Comparison of ENCODE assay signal across 29 mouse cellular contexts in the genomic region with DNA sequence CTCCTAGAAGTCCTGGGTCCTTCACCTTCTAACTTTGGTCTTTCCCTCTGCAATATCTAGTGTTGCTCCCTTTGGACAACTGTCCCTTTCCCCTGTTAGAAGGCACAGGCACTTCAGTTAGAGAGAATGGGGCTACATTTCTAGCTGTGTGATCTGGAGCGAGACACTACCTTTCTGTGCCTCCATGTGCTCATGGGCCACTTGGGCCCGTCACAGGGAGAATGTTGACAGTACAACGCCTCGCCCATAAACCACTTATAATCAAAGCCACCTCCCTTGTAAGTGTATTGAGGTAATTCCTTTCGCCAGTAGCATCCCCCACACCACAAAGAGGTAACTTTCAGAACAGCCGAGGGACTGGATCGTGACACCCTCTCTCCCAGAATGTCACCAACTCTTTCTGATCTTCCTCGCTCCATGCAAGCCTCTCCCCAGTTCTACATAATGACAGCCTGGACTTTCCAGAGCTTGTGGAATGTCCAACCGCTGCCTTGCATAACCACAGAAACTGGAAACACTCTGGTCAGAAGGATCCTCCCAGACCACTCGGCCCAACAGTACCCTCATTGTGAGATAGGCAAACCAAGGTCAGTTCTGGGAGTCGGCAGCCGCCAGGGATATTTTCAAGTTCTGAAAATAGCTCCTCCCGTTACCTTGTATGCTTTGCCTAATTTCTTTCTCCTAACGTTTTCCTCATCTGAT. TPM values are rescaled to one million over a fixed set of nuclear protein-coding genes. Genes with fewer than 3 reads are reported as not detected.
DNase-seq lines count a peak whose midpoint lies in the region; ATAC-seq and TF ChIP-seq lines count a peak whose summit lies in the region.
"Had no signal": no experiment of that assay in that cellular context is flagged by ENCODE, and none has a peak within 500 bp of the region (broad histone marks: within the 10 kb centered on the region; RNA-seq: fewer than 3 reads in every experiment).

No protein-coding gene starts in this region.

- no peaks in the 10 kb centered on the region for H3K36me3 ChIP-seq in heart, embryonic 14.5 days (ENCODE audit: control insufficient read depth, insufficient read depth, low read length)
- no peaks in the 10 kb centered on the region for H3K36me3 ChIP-seq in lung, embryonic 16.5 days (ENCODE audit: control insufficient read depth, insufficient read depth, low read length)
- H3K36me3 ChIP-seq in limb, embryonic 15.5 days = no peaks in the 10 kb centered on the region
- H3K36me3 ChIP-seq in stomach, postnatal 0 days (ENCODE audit: control insufficient read depth, insufficient read depth, low read length) = no peaks in the 10 kb centered on the region
- H3K36me3 ChIP-seq: limb, embryonic 13.5 days; stomach, embryonic 15.5 days had no signal

- intact Hi-C loops in heart, postnatal 14 days (cut with DNase I) = no loop called here

- H3K4me1 ChIP-seq in heart, embryonic 14.5 days (ENCODE audit: control insufficient read depth in 2 of 2, insufficient read depth in 2 of 2, low read length in 2 of 2) = peaks cover 32 to 44% of the 10 kb centered on the region in 2 experiments
- peaks cover 34% of the 10 kb centered on the region for H3K4me1 ChIP-seq in lung, embryonic 16.5 days (replicated peaks; ENCODE audit: control insufficient read depth, insufficient read depth, low read length)
- H3K4me1 ChIP-seq in limb, embryonic 15.5 days = peaks cover 17% of the 10 kb centered on the region
- 0 out of 2 replicates have a peak, but pooled peaks cover 5% of the 10 kb centered on the region for H3K4me1 ChIP-seq in stomach, postnatal 0 days (replicated peaks; ENCODE audit: control insufficient read depth, insufficient read depth)

- DNase-seq in heart, postnatal 14 days = no peak
- DNase-seq in lung, postnatal 10 days = no peak
- DNase-seq in stomach, postnatal 0 days (ENCODE audit: low spot score) = no peak
- no peak for DNase-seq in urinary bladder, adult 2 months (ENCODE audit: low spot score)
- DNase-seq: cerebellum, adult 8-10 months; kidney, adult 18-20 months; midbrain, embryonic 14.5 days; right cerebral cortex, postnatal 25 days; thymus, postnatal 14 days had no signal

- ATAC-seq in heart, embryonic 14.5 days (ENCODE audit: insufficient number of reproducible peaks, insufficient read depth, low FRiP score, low read depth) = no peak
- ATAC-seq in lung, embryonic 16.5 days (ENCODE audit: low read depth) = 0 out of 2 replicates have a peak, but pooled peaks have one; percentile 8
- ATAC-seq in limb, embryonic 15.5 days (ENCODE audit: insufficient number of reproducible peaks, low FRiP score, low TSS enrichment, low read depth) = no peak
- peak; percentile 45; the same call in 1 of the 2 replicates for ATAC-seq in stomach, postnatal 0 days (ENCODE audit: low FRiP score, low TSS enrichment)
- ATAC-seq: forebrain, embryonic 16.5 days; hindbrain, embryonic 16.5 days had no signal

- whole genome bisulfite sequencing in heart, embryonic 14.5 days = 39% methylated on average over 14 of the region's 14 CpGs
- WGBS in lung, embryonic 16.5 days = 62% methylated on average over 14 of the region's 14 CpGs
- 75% methylated on average over 14 of the region's 14 CpGs for WGBS in limb, embryonic 15.5 days
- 64% methylated on average over 14 of the region's 14 CpGs for WGBS in stomach, postnatal 0 days

- TF ChIP-seq CTCF in stomach, postnatal 0 days (IDR thresholded peaks at IDR 0.05; ENCODE audit: low read depth) = no peak

- H3K4me2 ChIP-seq in heart, embryonic 14.5 days (ENCODE audit: low read length) = peak overlapping the region; percentile 17; the same call in 1 of the 2 replicates
- no peak overlapping the region for H3K4me2 ChIP-seq in lung, embryonic 16.5 days (ENCODE audit: low read depth, low read length)
- no peak overlapping the region for H3K4me2 ChIP-seq in limb, embryonic 15.5 days
- H3K4me2 ChIP-seq in stomach, postnatal 0 days (replicated peaks; ENCODE audit: low read depth) = no peak overlapping the region
- H3K4me2 ChIP-seq: limb, embryonic 13.5 days; stomach, embryonic 15.5 days had no signal

- peaks cover 5% of the 10 kb centered on the region; the same call in 1 of the 2 replicates for H3K9me3 ChIP-seq in heart, embryonic 14.5 days (ENCODE audit: control insufficient read depth, low read length)
- no peaks in the 10 kb centered on the region for H3K9me3 ChIP-seq in lung, embryonic 16.5 days (ENCODE audit: control insufficient read depth, low read length)
- H3K9me3 ChIP-seq in limb, embryonic 15.5 days = no peaks in the 10 kb centered on the region
- H3K9me3 ChIP-seq in stomach, postnatal 0 days (ENCODE audit: control insufficient read depth, low read length) = no peaks in the 10 kb centered on the region
- H3K9me3 ChIP-seq: limb, embryonic 13.5 days; stomach, embryonic 15.5 days had no signal

- H3K4me3 ChIP-seq in heart, embryonic 14.5 days (ENCODE audit: control insufficient read depth in 1 of 2, insufficient read depth in 1 of 2, low read depth in 1 of 2, low read length in 2 of 2) = no peak overlapping the region
- H3K4me3 ChIP-seq in lung, embryonic 16.5 days (ENCODE audit: low read length) = no peak overlapping the region
- no peak overlapping the region for H3K4me3 ChIP-seq in limb, embryonic 15.5 days
- H3K4me3 ChIP-seq in stomach, postnatal 0 days (ENCODE audit: low read depth, low read length) = no peak overlapping the region
- H3K4me3 ChIP-seq: limb, embryonic 13.5 days; myocyte; stomach, embryonic 15.5 days had no signal

- 0 out of 2 replicates have a peak overlapping the region, but pooled peaks have one; percentile 12 for H3K9ac ChIP-seq in heart, embryonic 14.5 days (ENCODE audit: low read length)
- H3K9ac ChIP-seq in lung, embryonic 16.5 days (ENCODE audit: low read length) = no peak overlapping the region
- H3K9ac ChIP-seq in limb, embryonic 15.5 days = no peak overlapping the region
- H3K9ac ChIP-seq in stomach, postnatal 0 days (ENCODE audit: low read length) = no peak overlapping the region
- H3K9ac ChIP-seq: limb, embryonic 13.5 days; stomach, embryonic 15.5 days had no signal

- TF ChIP-seq EP300 in stomach, postnatal 0 days (optimal IDR thresholded peaks at IDR 0.05) = no peak

- H3K27me3 ChIP-seq in heart, embryonic 14.5 days (ENCODE audit: control insufficient read depth, insufficient read depth, low read length) = no peaks in the 10 kb centered on the region
- no peaks in the 10 kb centered on the region for H3K27me3 ChIP-seq in lung, embryonic 16.5 days (ENCODE audit: control insufficient read depth, insufficient read depth, low read depth, low read length)
- H3K27me3 ChIP-seq in limb, embryonic 15.5 days = no peaks in the 10 kb centered on the region
- H3K27me3 ChIP-seq in stomach, postnatal 0 days (ENCODE audit: control insufficient read depth, insufficient read depth, low read length) = no peaks in the 10 kb centered on the region
- H3K27me3 ChIP-seq: stomach, embryonic 15.5 days had no signal

- H3K27ac ChIP-seq in heart, embryonic 14.5 days (replicated peaks in 1 of 2; ENCODE audit: control insufficient read depth in 1 of 2, insufficient read depth in 1 of 2, low read depth in 2 of 2, low read length in 2 of 2) = peak overlapping the region; percentile 30 to 55; a peak in 2 of 4 replicates
- H3K27ac ChIP-seq in lung, embryonic 16.5 days (ENCODE audit: low read length) = peak overlapping the region; percentile 24; the same call in 1 of the 2 replicates
- 0 out of 2 replicates have a peak overlapping the region, but pooled peaks have one; percentile 12 for H3K27ac ChIP-seq in limb, embryonic 15.5 days
- H3K27ac ChIP-seq in stomach, postnatal 0 days (replicated peaks) = peak overlapping the region; percentile 20; the same call in 1 of the 2 replicates
- H3K27ac ChIP-seq: kidney, postnatal 0 days; limb, embryonic 13.5 days; stomach, embryonic 15.5 days had no signal

RNA-seq across cellular contexts. Expression of gene Sdc4, which starts 5.8 kb away (rescaled TPM):
- 33.5 and 40.1 TPM in 2 replicates for polyA plus RNA-seq in heart, embryonic 14.5 days (2014; fragmentation: Nextera tagmentation; extraction: Ambion mirVana)
- total RNA-seq in heart, postnatal 14 days (2021) = 10 to 100 TPM; 20.0 to 27.0 TPM
- 226 and 247 TPM in 2 replicates for polyA plus RNA-seq in lung, embryonic 16.5 days (2015; fragmentation: Nextera tagmentation; extraction: Ambion mirVana)
- polyA plus RNA-seq in limb, embryonic 15.5 days (2015; fragmentation: Nextera tagmentation; extraction: Ambion mirVana) = 107 and 110 TPM in 2 replicates
- 133 and 143 TPM in 2 replicates for polyA plus RNA-seq in stomach, postnatal 0 days (2015; fragmentation: Nextera tagmentation; extraction: Ambion mirVana)
- polyA plus RNA-seq in urinary bladder, adult 2 months (2012; rRNA removed) = 150 and 162 TPM in 2 replicates

RNA-seq across cellular contexts. Expression of gene Sys1, which starts 7.3 kb away (rescaled TPM):
- 45.7 and 47.6 TPM in 2 replicates for polyA plus RNA-seq in heart, embryonic 14.5 days (2014; fragmentation: Nextera tagmentation; extraction: Ambion mirVana)
- total RNA-seq in heart, postnatal 14 days (2021) = 10 to 100 TPM; 21.2 to 21.9 TPM
- 59.9 and 62.3 TPM in 2 replicates for polyA plus RNA-seq in lung, embryonic 16.5 days (2015; fragmentation: Nextera tagmentation; extraction: Ambion mirVana)
- 54.5 and 61.2 TPM in 2 replicates for polyA plus RNA-seq in limb, embryonic 15.5 days (2015; fragmentation: Nextera tagmentation; extraction: Ambion mirVana)
- 46.9 and 48.6 TPM in 2 replicates for polyA plus RNA-seq in stomach, postnatal 0 days (2015; fragmentation: Nextera tagmentation; extraction: Ambion mirVana)
- 38.9 and 45.9 TPM in 2 replicates for polyA plus RNA-seq in urinary bladder, adult 2 months (2012; rRNA removed)

RNA-seq across cellular contexts. Expression of gene Gm20458, which starts 11.3 kb away (rescaled TPM):
- 8.0 and 16.3 TPM in 2 replicates for polyA plus RNA-seq in heart, embryonic 14.5 days (2014; fragmentation: Nextera tagmentation; extraction: Ambion mirVana)
- total RNA-seq in heart, postnatal 14 days (2021) = 1 to 10 TPM; 3.0 to 5.3 TPM
- polyA plus RNA-seq in lung, embryonic 16.5 days (2015; fragmentation: Nextera tagmentation; extraction: Ambion mirVana) = 7.9 and 15.2 TPM in 2 replicates
- 11.0 and 12.2 TPM in 2 replicates for polyA plus RNA-seq in limb, embryonic 15.5 days (2015; fragmentation: Nextera tagmentation; extraction: Ambion mirVana)
- 26.9 and 28.1 TPM in 2 replicates for polyA plus RNA-seq in stomach, postnatal 0 days (2015; fragmentation: Nextera tagmentation; extraction: Ambion mirVana)
- 3.0 and 4.4 TPM in 2 replicates for polyA plus RNA-seq in urinary bladder, adult 2 months (2012; rRNA removed)
- total RNA-seq: hematopoietic stem cell, adult 5-6 weeks; megakaryocyte, adult 5-6 weeks had no signal

RNA-seq across cellular contexts. Expression of gene Trp53tg5, which starts 24.0 kb away (rescaled TPM):
- polyA plus RNA-seq in heart, embryonic 14.5 days (2014; fragmentation: Nextera tagmentation; extraction: Ambion mirVana) = not detected in 2 replicates
- total RNA-seq in heart, postnatal 14 days (2021) = not detected
- not detected in 2 replicates for polyA plus RNA-seq in lung, embryonic 16.5 days (2015; fragmentation: Nextera tagmentation; extraction: Ambion mirVana)
- not detected in 2 replicates for polyA plus RNA-seq in limb, embryonic 15.5 days (2015; fragmentation: Nextera tagmentation; extraction: Ambion mirVana)
- not detected in 2 replicates for polyA plus RNA-seq in stomach, postnatal 0 days (2015; fragmentation: Nextera tagmentation; extraction: Ambion mirVana)
- polyA plus RNA-seq in urinary bladder, adult 2 months (2012; rRNA removed) = not detected in 2 replicates
- total RNA-seq: adrenal gland, adult 18-20 months; common myeloid progenitor, adult 5-6 weeks; gastrocnemius, postnatal 4 days; hematopoietic stem cell, adult 5-6 weeks; layer of hippocampus, postnatal 25 days; left cerebral cortex, postnatal 10 days; megakaryocyte, adult 5-6 weeks had no signal
- polyA plus RNA-seq: embryonic facial prominence, embryonic 11.5 days; forebrain, embryonic 16.5 days; hindbrain, embryonic 16.5 days; kidney, postnatal 0 days; limb, embryonic 13.5 days; liver, embryonic 16.5 days; midbrain, embryonic 14.5 days; myocyte; neural tube, embryonic 14.5 days; spleen, adult 2 months had no signal

RNA-seq across cellular contexts. Expression of gene Dbndd2, which starts 36.4 kb away (rescaled TPM):
- 13.1 and 21.3 TPM in 2 replicates for polyA plus RNA-seq in heart, embryonic 14.5 days (2014; fragmentation: Nextera tagmentation; extraction: Ambion mirVana)
- total RNA-seq in heart, postnatal 14 days (2021) = 10 to 100 TPM; 17.9 to 19.0 TPM
- polyA plus RNA-seq in lung, embryonic 16.5 days (2015; fragmentation: Nextera tagmentation; extraction: Ambion mirVana) = 13.0 and 23.4 TPM in 2 replicates
- polyA plus RNA-seq in limb, embryonic 15.5 days (2015; fragmentation: Nextera tagmentation; extraction: Ambion mirVana) = 6.3 and 6.9 TPM in 2 replicates
- polyA plus RNA-seq in stomach, postnatal 0 days (2015; fragmentation: Nextera tagmentation; extraction: Ambion mirVana) = 27.3 and 27.8 TPM in 2 replicates
- polyA plus RNA-seq in urinary bladder, adult 2 months (2012; rRNA removed) = 124 and 133 TPM in 2 replicates
- total RNA-seq: hematopoietic stem cell, adult 5-6 weeks had no signal

Comparison
In these comparisons a context has a peak if more than half of its experiments do, and no peak if none do; other contexts are left out.
1. ATAC-seq: peak in lung, embryonic 16.5 days (single experiment) and stomach, postnatal 0 days (single experiment); none in heart, embryonic 14.5 days (single experiment) and limb, embryonic 15.5 days (single experiment).
2. Peak in every context shown above with its lines, with median percentiles within 50 percentile points of each other: H3K27ac ChIP-seq.